Mouse (Mus musculus): ENCODE data around the gene Dbi. TPM values are rescaled to one million over a fixed set of nuclear protein-coding genes. Genes with fewer than 3 reads are reported as not detected.

The Dbi gene
- total and polyA plus RNA-seq, 3 experiments = 149 to 164 TPM; not detected in 1

GRCm38 (mm10) chr1:120154232-120154631 lies 33.4 kb upstream of the Dbi start:
- no peaks in the 10 kb centered on the region for H3K4me1 ChIP-seq (ENCODE audit: control insufficient read depth in 1 of 2, insufficient read depth in 2 of 2, low read length in 2 of 2)
- peak; percentile 66 for DNase-seq (ENCODE audit: low read depth, low spot score)
- no peaks in the 10 kb centered on the region for H3K79me2 ChIP-seq (ENCODE audit: control insufficient read depth, insufficient read depth, low read length, poor library complexity)
- H3K9me3 ChIP-seq (replicated peaks; ENCODE audit: insufficient read depth, low read length) = no peaks in the 10 kb centered on the region
- no peak overlapping the region for H3K27ac ChIP-seq (ENCODE audit: control insufficient read depth, low read depth, low read length)
- no peaks in the 10 kb centered on the region for H3K27me3 ChIP-seq (ENCODE audit: control insufficient read depth in 1 of 2, insufficient read depth in 2 of 2, low read length in 2 of 2)
- H3K4me3 ChIP-seq (ENCODE audit: control insufficient read depth in 1 of 2, insufficient read depth in 1 of 2, low read depth in 2 of 2, low read length in 2 of 2) = no peak overlapping the region
- no peak overlapping the region for H3K9ac ChIP-seq (ENCODE audit: control insufficient read depth, low read depth, low read length, poor library complexity, severe bottlenecking)
- H3K36me3 ChIP-seq (ENCODE audit: control insufficient read depth in 1 of 2, insufficient read depth in 2 of 2, low read length in 2 of 2) = no peaks in the 10 kb centered on the region; a peak in 1 of 4 replicates
- TF ChIP-seq ZC3H11A (IDR thresholded peaks at IDR 0.05; ENCODE audit: low read depth, low read length) = peak; percentile 41
- no peak for TF ChIP-seq MXI1 (IDR thresholded peaks at IDR 0.05; ENCODE audit: low read depth, low read length)
- TF ChIP-seq POLR2AphosphoS5 (IDR thresholded peaks at IDR 0.05; ENCODE audit: borderline replicate concordance, low read depth, low read length) = no peak
- peak; percentile 46 to 66 (median 59) for TF ChIP-seq CTCF (IDR thresholded peaks at IDR 0.05 in 2 of 3, conservative IDR thresholded peaks at IDR 0.05 in 1 of 3; ENCODE audit: control insufficient read depth in 1 of 3, insufficient read depth in 1 of 3, low read depth in 2 of 3, low read length in 3 of 3, poor library complexity in 1 of 3, severe bottlenecking in 1 of 3)
- TF ChIP-seq SMC3 (IDR thresholded peaks at IDR 0.05; ENCODE audit: low read depth, low read length) = peak; percentile 60
- TF ChIP-seq RAD21 (IDR thresholded peaks at IDR 0.05; ENCODE audit: low read depth, low read length) = peak; percentile 67
- TF ChIP-seq UBTF (IDR thresholded peaks at IDR 0.05; ENCODE audit: borderline replicate concordance, insufficient read depth, low read depth, low read length) = no peak

GRCm38 (mm10) chr1:120146994-120147393 lies 26.1 kb upstream of the Dbi start:
- H3K9me3 ChIP-seq (replicated peaks; ENCODE audit: insufficient read depth, low read length) = no peaks in the 10 kb centered on the region
- H3K27me3 ChIP-seq (ENCODE audit: control insufficient read depth in 1 of 2, insufficient read depth in 2 of 2, low read length in 2 of 2) = no peaks in the 10 kb centered on the region
- peak; percentile 54 for DNase-seq (ENCODE audit: low read depth, low spot score)
- H3K27ac ChIP-seq (ENCODE audit: control insufficient read depth, low read depth, low read length) = no peak overlapping the region
- H3K79me2 ChIP-seq (ENCODE audit: control insufficient read depth, insufficient read depth, low read length, poor library complexity) = no peaks in the 10 kb centered on the region
- H3K36me3 ChIP-seq (ENCODE audit: control insufficient read depth in 1 of 2, insufficient read depth in 2 of 2, low read length in 2 of 2) = no peaks in the 10 kb centered on the region; a peak in 1 of 4 replicates
- no peaks in the 10 kb centered on the region for H3K4me1 ChIP-seq (ENCODE audit: control insufficient read depth in 1 of 2, insufficient read depth in 2 of 2, low read length in 2 of 2)
- no peak for TF ChIP-seq MXI1 (IDR thresholded peaks at IDR 0.05; ENCODE audit: low read depth, low read length)
- no peak for TF ChIP-seq EP300 (IDR thresholded peaks at IDR 0.05; ENCODE audit: low read depth in 1 of 2, low read length in 2 of 2)
- TF ChIP-seq CTCF (IDR thresholded peaks at IDR 0.05 in 2 of 3, conservative IDR thresholded peaks at IDR 0.05 in 1 of 3; ENCODE audit: control insufficient read depth in 1 of 3, insufficient read depth in 1 of 3, low read depth in 2 of 3, low read length in 3 of 3, poor library complexity in 1 of 3, severe bottlenecking in 1 of 3) = peak in 2 of 3 experiments; percentile 23 to 55; a peak in 4 of 6 replicates
- TF ChIP-seq MYC (IDR thresholded peaks at IDR 0.05; ENCODE audit: low read depth, low read length) = no peak
- TF ChIP-seq POLR2AphosphoS2 (IDR thresholded peaks at IDR 0.05; ENCODE audit: low read length) = no peak
- TF ChIP-seq ZC3H11A (IDR thresholded peaks at IDR 0.05; ENCODE audit: low read depth, low read length) = 0 out of 2 replicates have a peak, but pooled peaks have one; percentile 23
- TF ChIP-seq RAD21 (IDR thresholded peaks at IDR 0.05; ENCODE audit: low read depth, low read length) = peak; percentile 48
- TF ChIP-seq SMC3 (IDR thresholded peaks at IDR 0.05; ENCODE audit: low read depth, low read length) = peak; percentile 51
- TF ChIP-seq BHLHE40 (IDR thresholded peaks at IDR 0.05; ENCODE audit: borderline replicate concordance, low read depth, low read length) = no peak
- no peak for TF ChIP-seq USF2 (IDR thresholded peaks at IDR 0.05; ENCODE audit: borderline replicate concordance in 1 of 2, insufficient read depth in 1 of 2, low read depth in 1 of 2, low read length in 2 of 2)
- no peak overlapping the region for H3K9ac ChIP-seq (ENCODE audit: control insufficient read depth, low read depth, low read length, poor library complexity, severe bottlenecking)
- H3K4me3 ChIP-seq (ENCODE audit: control insufficient read depth in 1 of 2, insufficient read depth in 1 of 2, low read depth in 2 of 2, low read length in 2 of 2) = no peak overlapping the region
